In genomic region chr14:77477704-77478103, GRCm38 (mm10) we compare ENCODE assay signal across 16 mouse cellular contexts.
"Had no signal": no experiment of that assay in that cellular context is flagged by ENCODE, and none has a peak within 500 bp of the region (broad histone marks: within the 10 kb centered on the region; RNA-seq: fewer than 3 reads in every experiment).

No protein-coding gene starts in this region.

- H3K4me2 ChIP-seq: limb, embryonic 12.5 days; liver, embryonic 13.5 days; lung, embryonic 15.5 days had no signal

- ATAC-seq: liver, postnatal 0 days had no signal

- H3K4me1 ChIP-seq: limb, embryonic 12.5 days; liver, embryonic 13.5 days; lung, embryonic 15.5 days had no signal

- DNase-seq: kidney, adult 11 months; kidney, adult 9 months; kidney, postnatal 4 days; liver; liver, embryonic 13.5 days; liver, postnatal 0 days; lung, postnatal 14 days; right cerebral cortex, adult 18-20 months; right cerebral cortex, postnatal 25 days; thymus, postnatal 36 days had no signal

- H3K27me3 ChIP-seq: limb, embryonic 12.5 days; liver, embryonic 13.5 days; lung, embryonic 15.5 days had no signal

- H3K36me3 ChIP-seq: limb, embryonic 12.5 days; liver, embryonic 13.5 days; lung, embryonic 15.5 days had no signal

- H3K27ac ChIP-seq: kidney, postnatal 0 days; layer of hippocampus, adult 2 months; limb, embryonic 12.5 days; liver, embryonic 13.5 days; lung, embryonic 15.5 days; macrophage had no signal

- H3K4me3 ChIP-seq: layer of hippocampus, adult 2 months; limb, embryonic 12.5 days; liver, embryonic 13.5 days; lung, embryonic 15.5 days; megakaryocyte, embryonic 14.5 days had no signal

- H3K9ac ChIP-seq: limb, embryonic 12.5 days; liver, embryonic 13.5 days; liver, postnatal 0 days; lung, embryonic 15.5 days had no signal

- H3K9me3 ChIP-seq: limb, embryonic 12.5 days; liver, embryonic 13.5 days; lung, embryonic 15.5 days; megakaryocyte, embryonic 14.5 days had no signal
